Mouse (Mus musculus) midbrain, embryonic 16.5 days (tissue): ENCODE results near the gene Hesx1. TPM values are rescaled to one million over a fixed set of nuclear protein-coding genes. Genes with fewer than 3 reads are reported as not detected.

Experiments used
- ATAC-seq: fragments of 200-750 bp; cut with Nextera tagmentation; 2 replicates; pipeline ENCODE4 v1.8.0; 2017; ENCODE audit warnings: moderate TSS enrichment
- H3K27ac ChIP-seq: fragments of 300-500 bp; sonication (generic); 2 replicates; pipeline ENCODE4 v1.5.1; 2014; ENCODE audit warnings: mild to moderate bottlenecking, low read length, mixed read lengths
- H3K27me3 ChIP-seq: fragments of 300-500 bp; sonication (generic); 2 replicates; pipeline ENCODE4 v1.6.1; 2014; ENCODE audit warnings: low read depth, low read length, mixed read lengths; ENCODE audit not compliant: control insufficient read depth, insufficient read depth
- H3K36me3 ChIP-seq: fragments of 300-500 bp; sonication (generic); 2 replicates; pipeline ENCODE4 v1.6.1; 2014; ENCODE audit warnings: mild to moderate bottlenecking, low read length, moderate library complexity, mixed read lengths; ENCODE audit not compliant: control insufficient read depth, insufficient read depth
- H3K4me1 ChIP-seq: fragments of 300-500 bp; sonication (generic); 2 replicates; pipeline ENCODE4 v1.6.1; 2014; ENCODE audit warnings: mild to moderate bottlenecking, low read length, mixed read lengths; ENCODE audit not compliant: control insufficient read depth, insufficient read depth
- H3K4me2 ChIP-seq: fragments of 300-500 bp; sonication (generic); 2 replicates; pipeline ENCODE4 v1.6.1; 2014; ENCODE audit warnings: mild to moderate bottlenecking, low read length, mixed read lengths
- H3K4me3 ChIP-seq: fragments of 300-500 bp; sonication (generic); 2 replicates; pipeline ENCODE4 v1.5.1; 2014; ENCODE audit warnings: low read depth, mild to moderate bottlenecking, low read length, moderate library complexity, mixed read lengths
- H3K9ac ChIP-seq: fragments of 300-500 bp; sonication (generic); 2 replicates; pipeline ENCODE4 v1.6.1; 2014; ENCODE audit warnings: low read depth, low read length, mixed read lengths
- H3K9me3 ChIP-seq: fragments of 300-500 bp; sonication (generic); replicated peaks from 2 replicates; pipeline ENCODE4 v1.6.1; 2014; ENCODE audit warnings: mild to moderate bottlenecking, low read length, mixed read lengths; ENCODE audit not compliant: control insufficient read depth, poor library complexity, severe bottlenecking
- WGBS: fragments of 180-500 bp; shearing (Covaris S2); extraction: QIAGEN DNeasy Blood & Tissue Kit; methylation state at CpG from one replicate; pipeline ENCODE4 v1.1.7; 2014; 5-methylcytosine and 5-hydroxymethylcytosine counted together
- polyA plus RNA-seq: library from polyadenylated mRNA; unstranded; fragments of >200 nt; fragmentation: Nextera tagmentation; extraction: Ambion mirVana; gene quantifications from 2 replicates; pipeline ENCODE4 v1.2.1, GENCODE M21; 2015

Gene Hesx1
- polyA plus RNA-seq, 1 experiment from 2014 or later = 0.19 TPM

GRCm38 (mm10) chr14:26996257-26996656, 2.0 kb downstream of the Hesx1 start:
- Histone ChIP-seq H3K27ac (no peak overlapping the region), H3K27me3 (no peaks in the 10 kb centered on the region), H3K4me3 (no peak overlapping the region)

GRCm38 (mm10) chr14:27000386-27000785, 6.2 kb downstream of the Hesx1 start:
- WGBS = 3% methylated on average over 11 of the region's 11 CpGs
- Histone ChIP-seq H3K9ac (no peak overlapping the region), H3K36me3 (no peaks in the 10 kb centered on the region), H3K4me1 (no peaks in the 10 kb centered on the region), H3K4me2 (no peak overlapping the region), H3K27ac (no peak overlapping the region), H3K9me3 (no peaks in the 10 kb centered on the region), H3K27me3 (no peaks in the 10 kb centered on the region), H3K4me3 (no peak overlapping the region)
- no peak for ATAC-seq

More at GRCm38 (mm10) chr14:26996257-26996656, 2.0 kb downstream of the Hesx1 start:
- H3K9me3 ChIP-seq = no peaks in the 10 kb centered on the region
- no peak overlapping the region for H3K4me2 ChIP-seq
- H3K9ac ChIP-seq = no peak overlapping the region
- peaks cover 3% of the 10 kb centered on the region; the same call in 1 of the 2 replicates for H3K4me1 ChIP-seq
- no peak for ATAC-seq
- H3K36me3 ChIP-seq = no peaks in the 10 kb centered on the region

- H3K36me3 ChIP-seq = no peaks in the 10 kb centered on the region
- WGBS = 73% methylated on average over 7 of the region's 7 CpGs
Observed at GRCm38 (mm10) chr14:27004906-27005305, 10.7 kb downstream of the Hesx1 start.

GRCm38 (mm10) chr14:27005937-27006336, 11.7 kb downstream of the Hesx1 start:
- Histone ChIP-seq H3K9ac (no peak overlapping the region), H3K27ac (no peak overlapping the region), H3K9me3 (no peaks in the 10 kb centered on the region), H3K36me3 (no peaks in the 10 kb centered on the region), H3K4me1 (no peaks in the 10 kb centered on the region), H3K4me2 (no peak overlapping the region), H3K4me3 (no peak overlapping the region), H3K27me3 (no peaks in the 10 kb centered on the region)
- no peak for ATAC-seq
- WGBS = 8% methylated on average over 6 of the region's 6 CpGs

More at GRCm38 (mm10) chr14:27004906-27005305, 10.7 kb downstream of the Hesx1 start:
- Histone ChIP-seq H3K4me3 (no peak overlapping the region), H3K4me1 (no peaks in the 10 kb centered on the region), H3K27ac (no peak overlapping the region), H3K9me3 (no peaks in the 10 kb centered on the region), H3K4me2 (no peak overlapping the region), H3K27me3 (no peaks in the 10 kb centered on the region), H3K9ac (no peak overlapping the region)
- no peak for ATAC-seq

GRCm38 (mm10) chr14:27011561-27011960, 17.3 kb downstream of the Hesx1 start:
- no peaks in the 10 kb centered on the region for H3K27me3 ChIP-seq
- no peaks in the 10 kb centered on the region for H3K36me3 ChIP-seq
- H3K9me3 ChIP-seq = no peaks in the 10 kb centered on the region
- no peak overlapping the region for H3K4me3 ChIP-seq
- no peak overlapping the region for H3K9ac ChIP-seq
- H3K4me2 ChIP-seq = no peak overlapping the region
- WGBS = 90% methylated on average over 5 of the region's 5 CpGs
- H3K27ac ChIP-seq = no peak overlapping the region
- no peaks in the 10 kb centered on the region for H3K4me1 ChIP-seq
- no peak for ATAC-seq

GRCm38 (mm10) chr14:27013658-27014057, 19.4 kb downstream of the Hesx1 start:
- H3K4me1 ChIP-seq = no peaks in the 10 kb centered on the region
- no peaks in the 10 kb centered on the region for H3K27me3 ChIP-seq
- no peak overlapping the region for H3K4me2 ChIP-seq
- H3K36me3 ChIP-seq = no peaks in the 10 kb centered on the region
- no peaks in the 10 kb centered on the region for H3K9me3 ChIP-seq
- H3K9ac ChIP-seq = no peak overlapping the region
- no peak overlapping the region for H3K27ac ChIP-seq
- 84% methylated on average over 4 of the region's 4 CpGs for WGBS
- H3K4me3 ChIP-seq = no peak overlapping the region
- no peak for ATAC-seq

- 95% methylated on average over 2 of the region's 2 CpGs for WGBS
- no peak overlapping the region for H3K4me3 ChIP-seq
- no peaks in the 10 kb centered on the region for H3K27me3 ChIP-seq
- no peak overlapping the region for H3K27ac ChIP-seq
- H3K9ac ChIP-seq = no peak overlapping the region
- H3K9me3 ChIP-seq = no peaks in the 10 kb centered on the region
- no peaks in the 10 kb centered on the region for H3K4me1 ChIP-seq
- H3K4me2 ChIP-seq = no peak overlapping the region
- ATAC-seq = no peak
- no peaks in the 10 kb centered on the region for H3K36me3 ChIP-seq
Observed at GRCm38 (mm10) chr14:27017936-27018335, 23.7 kb downstream of the Hesx1 start.

GRCm38 (mm10) chr14:27019850-27020249, 25.6 kb downstream of the Hesx1 start:
- 88% methylated on average over 14 of the region's 14 CpGs for WGBS
- no peak overlapping the region for H3K4me3 ChIP-seq
- H3K36me3 ChIP-seq = no peaks in the 10 kb centered on the region
- no peak overlapping the region for H3K4me2 ChIP-seq
- H3K9me3 ChIP-seq = no peaks in the 10 kb centered on the region
- no peaks in the 10 kb centered on the region for H3K27me3 ChIP-seq
- H3K27ac ChIP-seq = no peak overlapping the region
- no peak overlapping the region for H3K9ac ChIP-seq
- no peaks in the 10 kb centered on the region for H3K4me1 ChIP-seq
- no peak for ATAC-seq

GRCm38 (mm10) chr14:27022876-27023275, 28.7 kb downstream of the Hesx1 start:
- Histone ChIP-seq H3K9ac (no peak overlapping the region), H3K4me3 (no peak overlapping the region), H3K9me3 (no peaks in the 10 kb centered on the region), H3K4me1 (no peaks in the 10 kb centered on the region), H3K27ac (no peak overlapping the region), H3K27me3 (no peaks in the 10 kb centered on the region), H3K4me2 (no peak overlapping the region), H3K36me3 (no peaks in the 10 kb centered on the region)
- ATAC-seq = no peak
- 51% methylated on average over 11 of the region's 11 CpGs for WGBS
